In the genomic region with DNA sequence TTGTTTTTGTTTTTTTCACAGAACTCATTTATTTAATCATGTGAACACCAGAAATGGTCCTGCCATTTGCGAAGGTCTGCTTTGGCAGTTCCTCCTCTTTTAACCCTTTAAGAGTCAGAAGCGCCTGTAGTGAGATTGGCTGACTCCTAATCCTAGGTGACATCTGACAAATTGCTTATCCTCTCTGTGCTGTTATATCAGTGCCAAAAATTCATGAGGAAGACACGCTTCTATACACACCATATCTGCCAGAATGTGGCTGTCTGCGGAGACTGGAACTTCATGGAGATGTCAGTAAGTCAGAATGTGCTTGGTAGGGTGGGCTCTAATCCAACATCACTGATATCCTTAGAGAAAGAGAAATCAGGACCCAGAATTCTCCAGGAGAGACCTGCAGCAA, we compare ENCODE assay signal across 34 mouse cellular contexts.
"Had no signal": no experiment of that assay in that cellular context is flagged by ENCODE, and none has a peak within 500 bp of the region (broad histone marks: within the 10 kb centered on the region; RNA-seq: fewer than 3 reads in every experiment).

No protein-coding gene starts in this region.

- H3K36me3 ChIP-seq: heart, embryonic 10.5 days; heart, embryonic 12.5 days; heart, embryonic 13.5 days; heart, embryonic 15.5 days; hindbrain, embryonic 10.5 days; hindbrain, embryonic 12.5 days; hindbrain, embryonic 15.5 days; intestine, embryonic 15.5 days; kidney, embryonic 15.5 days had no signal

- H3K9me3 ChIP-seq: heart, embryonic 10.5 days; heart, embryonic 12.5 days; heart, embryonic 13.5 days; heart, embryonic 15.5 days; hindbrain, embryonic 10.5 days; hindbrain, embryonic 12.5 days; hindbrain, embryonic 15.5 days; intestine, embryonic 15.5 days; kidney, embryonic 15.5 days had no signal

- DNase-seq: heart, postnatal 10 days; heart, postnatal 14 days; heart, postnatal 36 days; heart, postnatal 4 days; kidney, adult 11 months; kidney, adult 18-20 months; kidney, adult 2 months; kidney, adult 8-10 months; kidney, adult 9 months; kidney, postnatal 10 days; kidney, postnatal 14 days; kidney, postnatal 25 days; kidney, postnatal 36 days; kidney, postnatal 4 days; layer of hippocampus, adult 9-11 months; layer of hippocampus, postnatal 36 days had no signal

- H3K4me3 ChIP-seq: heart, embryonic 10.5 days; heart, embryonic 12.5 days; heart, embryonic 13.5 days; heart, embryonic 15.5 days; hindbrain, embryonic 10.5 days; hindbrain, embryonic 12.5 days; hindbrain, embryonic 15.5 days; intestine, embryonic 15.5 days; kidney, embryonic 15.5 days; layer of hippocampus, adult 2 months; left cerebral cortex, adult 2 months had no signal

- ATAC-seq: hindbrain, embryonic 16.5 days; inflammation-experienced regulatory T-cells, adult 6 months; intestine, embryonic 15.5 days; intestine, embryonic 16.5 days; intestine, postnatal 0 days had no signal

- H3K4me1 ChIP-seq: heart, embryonic 10.5 days; heart, embryonic 12.5 days; heart, embryonic 13.5 days; heart, embryonic 15.5 days; hindbrain, embryonic 10.5 days; hindbrain, embryonic 12.5 days; hindbrain, embryonic 15.5 days; intestine, embryonic 15.5 days; kidney, embryonic 15.5 days had no signal

- H3K27ac ChIP-seq: heart, embryonic 10.5 days; heart, embryonic 13.5 days; heart, embryonic 15.5 days; hindbrain, embryonic 10.5 days; hindbrain, embryonic 12.5 days; hindbrain, embryonic 14.5 days; hindbrain, embryonic 15.5 days; intestine, embryonic 15.5 days; kidney, embryonic 15.5 days; kidney, postnatal 0 days; layer of hippocampus, adult 2 months; left cerebral cortex, adult 2 months had no signal

- H3K9ac ChIP-seq: heart, embryonic 12.5 days; heart, embryonic 13.5 days; heart, embryonic 15.5 days; hindbrain, embryonic 12.5 days; hindbrain, embryonic 14.5 days; hindbrain, embryonic 15.5 days; intestine, embryonic 15.5 days; kidney, embryonic 15.5 days had no signal

- H3K4me2 ChIP-seq: heart, embryonic 11.5 days; heart, embryonic 12.5 days; heart, embryonic 13.5 days; heart, embryonic 15.5 days; hindbrain, embryonic 12.5 days; hindbrain, embryonic 14.5 days; hindbrain, embryonic 15.5 days; intestine, embryonic 15.5 days; kidney, embryonic 15.5 days had no signal

- H3K27me3 ChIP-seq: heart, embryonic 12.5 days; heart, embryonic 13.5 days; heart, embryonic 15.5 days; hindbrain, embryonic 12.5 days; hindbrain, embryonic 15.5 days; intestine, embryonic 15.5 days; kidney, embryonic 15.5 days had no signal
